Mouse (Mus musculus): ENCODE results near the gene Tmem131l.
"Not testable (repeated sequence)": the region's sequence is repeated elsewhere in the genome, so short reads cannot be mapped to it uniquely, and the experiment has no call there.

Tmem131l gene

DNA sequence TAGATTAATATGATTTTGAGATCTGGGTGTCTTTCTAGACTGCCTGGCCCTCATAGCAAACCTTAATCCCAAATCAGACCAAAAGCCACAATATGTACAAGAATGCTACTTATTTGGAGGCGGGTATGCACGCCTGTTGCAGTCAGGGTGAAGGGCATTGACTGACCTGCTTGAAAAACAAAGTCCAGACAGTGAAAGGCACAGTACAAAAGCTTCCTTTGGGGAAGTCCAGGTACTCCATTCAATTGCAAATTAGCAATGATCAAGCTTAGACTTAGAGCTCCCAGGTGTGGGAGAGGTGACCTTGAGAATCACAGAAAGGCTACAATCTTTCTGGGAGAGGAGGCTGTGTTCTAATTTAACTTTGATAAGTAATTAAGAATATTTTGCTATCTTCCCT, 167.1 kb downstream of the Tmem131l start:
- ATAC-seq (ENCODE audit: insufficient number of reproducible peaks, low FRiP score, low TSS enrichment) = not testable (repeated sequence)

DNA sequence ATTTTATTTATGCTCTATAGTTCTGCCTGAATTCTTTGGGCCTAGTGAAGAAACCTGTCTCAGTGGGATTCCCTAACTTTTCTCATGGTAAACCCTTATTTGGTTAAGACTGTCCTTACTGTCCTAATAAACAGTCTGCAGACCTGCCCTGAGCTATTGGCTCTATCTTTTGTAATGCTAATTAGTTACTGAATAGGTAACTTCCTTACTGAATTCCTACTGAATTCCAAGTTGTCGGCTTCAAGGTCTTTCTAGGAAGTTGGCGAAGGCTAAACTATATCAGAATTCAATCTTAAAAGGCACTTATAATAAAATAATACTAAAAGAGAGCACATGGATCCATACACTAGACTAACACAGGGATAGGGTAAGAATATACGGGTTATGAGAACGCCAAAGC, 168.0 kb downstream of the Tmem131l start:
- not testable (repeated sequence) for ATAC-seq (ENCODE audit: insufficient number of reproducible peaks, low FRiP score, low TSS enrichment)

DNA sequence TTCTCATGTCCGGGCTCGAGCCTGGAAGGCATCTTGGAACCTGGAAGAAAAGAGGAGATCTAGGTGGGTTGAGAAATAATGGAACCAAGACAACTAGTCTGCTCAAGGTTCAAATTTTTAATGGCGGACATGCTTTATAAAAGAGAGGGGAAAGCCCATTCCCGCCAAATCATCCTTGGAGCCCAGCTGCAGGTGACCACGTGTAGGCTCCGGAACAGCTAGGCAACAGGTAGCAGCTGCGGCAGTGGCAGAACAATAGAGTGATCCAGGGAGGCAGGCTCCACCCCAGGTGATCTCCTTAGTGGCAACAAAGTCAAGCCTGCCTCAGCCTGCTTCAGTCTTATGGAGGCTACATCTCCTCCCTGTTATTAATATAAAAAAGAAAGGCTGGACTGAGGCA, 168.4 kb downstream of the Tmem131l start:
- not testable (repeated sequence) for ATAC-seq (ENCODE audit: insufficient number of reproducible peaks, low FRiP score, low TSS enrichment)

DNA sequence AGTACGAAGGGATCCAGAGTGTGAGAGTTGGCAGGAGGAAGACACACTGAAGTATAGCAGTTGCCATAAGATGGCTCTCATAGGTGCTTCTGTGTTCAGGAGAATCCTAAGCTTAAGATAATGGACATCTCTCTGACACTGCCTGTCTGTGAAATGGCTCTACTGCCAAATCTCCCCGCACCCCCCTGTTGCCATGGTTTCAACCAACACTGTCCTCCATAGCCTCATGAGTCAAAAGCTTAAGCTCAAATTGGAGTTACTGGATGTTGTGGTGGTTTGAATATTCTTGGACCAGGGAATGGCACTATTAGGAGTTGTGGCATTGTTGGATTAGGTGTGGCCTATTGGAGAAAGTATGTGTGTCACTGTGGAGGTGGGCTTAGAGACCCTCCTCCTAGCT, 170.2 kb downstream of the Tmem131l start:
- no peak; the same call in 1 of the 2 replicates for ATAC-seq (ENCODE audit: insufficient number of reproducible peaks, low FRiP score, low TSS enrichment)

DNA sequence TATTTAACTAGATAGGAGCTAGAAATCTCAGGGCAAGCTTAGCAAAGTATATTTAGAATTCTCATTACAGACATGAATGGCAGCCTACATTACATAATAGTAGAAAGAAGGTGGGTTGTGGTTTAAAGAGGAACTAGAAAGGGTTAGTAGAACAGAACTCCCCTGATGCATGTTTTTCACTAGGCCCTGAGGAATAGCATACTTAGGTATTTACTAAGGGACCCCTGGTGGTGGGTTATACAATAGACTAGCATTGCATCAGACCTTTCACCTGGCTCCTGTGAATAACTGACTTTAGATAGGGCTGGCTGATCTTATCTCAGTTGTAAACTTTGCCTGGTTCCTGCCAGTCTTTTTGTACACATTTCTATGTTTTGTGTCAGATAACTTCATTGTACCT, 172.9 kb downstream of the Tmem131l start:
- ATAC-seq (ENCODE audit: insufficient number of reproducible peaks, low FRiP score, low TSS enrichment) = not testable (repeated sequence)

DNA sequence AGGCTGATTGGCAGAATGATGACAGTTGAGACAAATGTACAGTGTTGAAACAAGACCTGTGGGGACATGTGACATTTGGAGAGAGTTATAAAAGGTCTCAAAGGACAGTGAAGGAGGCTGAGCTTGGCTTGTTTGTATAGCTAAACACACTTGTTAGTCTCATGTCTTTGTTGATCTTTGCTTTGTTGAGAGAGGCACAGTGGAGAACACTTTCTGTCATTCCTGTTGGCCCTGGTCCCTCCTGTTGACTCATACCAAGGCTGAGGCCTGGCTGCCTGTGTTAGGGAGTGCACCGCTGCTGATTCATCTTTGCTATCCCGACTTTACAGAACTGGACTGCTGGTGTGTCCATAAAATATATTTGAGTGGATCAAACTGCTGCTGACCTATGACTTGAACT, 174.8 kb downstream of the Tmem131l start:
- no peak for ATAC-seq (ENCODE audit: insufficient number of reproducible peaks, low FRiP score, low TSS enrichment)

DNA sequence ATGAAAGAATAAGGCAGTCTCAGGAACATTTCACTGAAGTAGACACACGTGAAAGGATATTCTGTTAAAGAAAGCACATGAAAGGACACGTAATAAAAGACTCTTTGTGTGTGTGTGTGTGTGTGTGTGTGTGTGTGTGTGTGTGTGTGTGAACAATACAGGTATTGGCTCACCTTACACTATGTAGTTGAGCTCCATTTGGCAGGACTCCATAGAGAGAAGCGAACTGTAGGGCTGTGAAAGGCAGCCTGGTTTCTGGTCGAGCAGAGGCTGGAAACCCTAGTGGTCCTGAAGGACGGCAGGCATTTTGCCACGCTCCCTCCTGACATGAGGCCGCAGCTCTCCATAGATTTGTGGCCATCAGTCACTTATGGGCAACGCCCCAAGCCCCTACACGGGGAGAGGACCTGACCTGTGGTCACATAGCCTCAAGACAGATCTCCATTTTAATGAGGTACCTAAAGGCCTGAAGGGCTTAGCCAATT, 175.9 kb downstream of the Tmem131l start:
- ATAC-seq (ENCODE audit: insufficient number of reproducible peaks, low FRiP score, low TSS enrichment) = no peak

DNA sequence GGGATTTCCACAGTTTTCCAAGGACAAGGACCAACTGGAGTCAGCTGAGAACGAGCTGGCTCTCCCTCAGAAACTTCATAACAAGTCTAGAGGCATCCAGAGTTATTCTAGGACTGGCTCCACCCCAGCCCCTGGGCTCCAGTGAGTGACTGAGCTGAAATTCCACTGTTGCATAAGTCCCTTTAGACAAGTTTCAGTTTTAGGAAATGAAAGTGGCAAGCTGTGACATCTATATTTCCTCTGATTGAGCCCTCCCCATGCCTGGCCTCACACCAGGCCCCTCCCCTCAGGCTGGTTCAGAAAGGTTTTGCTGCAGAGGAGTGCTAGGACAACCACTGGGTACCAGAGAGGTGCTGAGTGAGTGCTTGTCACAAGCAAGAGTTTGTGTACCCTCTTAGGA, 177.0 kb downstream of the Tmem131l start:
- peak; percentile 31; the same call in 1 of the 2 replicates for ATAC-seq (ENCODE audit: insufficient number of reproducible peaks, low FRiP score, low TSS enrichment)

DNA sequence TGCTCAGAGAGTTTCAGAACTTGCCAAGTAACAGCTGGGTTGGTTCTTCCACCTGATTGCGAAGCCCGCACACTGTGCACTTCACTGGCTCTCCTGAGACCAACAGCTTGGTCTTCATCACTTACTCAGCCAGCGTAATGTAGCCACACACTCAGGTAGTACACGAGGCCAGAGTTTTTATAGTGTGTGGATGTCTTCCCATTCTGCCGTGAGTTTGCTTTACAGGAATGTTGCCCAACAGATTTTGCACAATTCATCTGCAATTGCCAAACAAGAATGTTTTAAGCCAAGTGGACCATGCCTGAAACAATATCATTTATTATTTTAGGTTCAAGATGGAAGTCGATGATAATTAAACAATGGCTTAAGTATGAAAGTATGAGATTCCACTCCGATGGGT, 180.4 kb downstream of the Tmem131l start:
- no peak for ATAC-seq (ENCODE audit: insufficient number of reproducible peaks, low FRiP score, low TSS enrichment)

DNA sequence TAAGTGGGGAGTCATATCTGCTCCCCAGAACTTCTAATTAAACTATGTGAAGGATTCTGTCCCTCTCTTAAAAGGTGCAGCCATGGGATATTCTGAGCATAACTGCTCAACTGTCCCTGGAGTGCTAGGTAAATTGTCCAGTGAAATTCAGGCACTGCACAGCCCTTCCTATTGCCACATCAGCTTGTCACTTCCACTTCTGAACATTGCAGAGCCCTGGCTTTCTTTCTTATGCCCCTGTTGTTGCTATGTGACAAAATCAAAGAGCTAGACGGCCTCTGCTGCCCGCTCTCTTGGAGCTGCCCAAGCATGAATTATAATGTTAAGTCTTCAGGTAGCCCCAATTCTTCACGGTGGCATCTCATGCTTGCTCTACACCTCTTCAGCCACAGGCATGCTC, 180.9 kb downstream of the Tmem131l start:
- no peak for ATAC-seq (ENCODE audit: insufficient number of reproducible peaks, low FRiP score, low TSS enrichment)

DNA sequence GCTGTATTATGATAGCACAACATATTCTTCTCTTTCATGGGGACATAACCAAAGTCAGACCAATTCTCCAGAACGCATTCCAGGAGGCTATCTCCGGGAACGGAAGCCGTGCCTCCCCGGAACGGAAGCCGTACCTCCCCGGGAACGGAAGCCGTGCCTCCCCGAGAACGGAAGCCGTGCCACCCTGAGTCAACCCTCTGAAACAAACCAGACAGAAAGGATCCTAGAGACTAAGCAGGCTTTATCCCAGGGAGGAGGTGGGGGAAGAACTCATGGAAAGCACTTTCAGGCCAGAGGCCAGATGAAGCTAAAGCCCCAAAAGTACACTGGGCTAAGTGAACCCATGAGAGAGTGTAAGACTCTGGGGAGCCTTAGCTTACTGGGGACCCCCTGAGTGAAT, 182.4 kb downstream of the Tmem131l start:
- no peak for ATAC-seq (ENCODE audit: insufficient number of reproducible peaks, low FRiP score, low TSS enrichment)

DNA sequence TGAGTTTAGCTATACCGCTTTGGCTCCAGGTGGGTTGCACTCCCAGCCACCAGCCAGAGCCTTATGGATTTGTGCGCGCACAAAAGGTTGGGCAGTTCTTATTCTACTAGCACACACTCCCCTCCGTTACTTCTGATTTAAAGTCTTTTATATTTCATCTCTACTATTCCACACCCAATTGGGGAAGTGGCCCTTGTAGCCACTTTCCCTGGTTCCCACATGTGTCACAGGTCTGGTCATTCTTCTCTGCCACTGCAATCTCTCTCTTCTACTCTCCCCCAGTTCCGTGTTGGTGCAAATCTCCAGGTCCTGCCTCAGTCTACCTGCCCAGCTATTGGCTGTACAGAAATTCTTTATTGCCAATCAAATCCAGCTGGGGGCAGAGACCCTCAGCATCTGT, 184.3 kb downstream of the Tmem131l start:
- no peak for ATAC-seq (ENCODE audit: insufficient number of reproducible peaks, low FRiP score, low TSS enrichment)

DNA sequence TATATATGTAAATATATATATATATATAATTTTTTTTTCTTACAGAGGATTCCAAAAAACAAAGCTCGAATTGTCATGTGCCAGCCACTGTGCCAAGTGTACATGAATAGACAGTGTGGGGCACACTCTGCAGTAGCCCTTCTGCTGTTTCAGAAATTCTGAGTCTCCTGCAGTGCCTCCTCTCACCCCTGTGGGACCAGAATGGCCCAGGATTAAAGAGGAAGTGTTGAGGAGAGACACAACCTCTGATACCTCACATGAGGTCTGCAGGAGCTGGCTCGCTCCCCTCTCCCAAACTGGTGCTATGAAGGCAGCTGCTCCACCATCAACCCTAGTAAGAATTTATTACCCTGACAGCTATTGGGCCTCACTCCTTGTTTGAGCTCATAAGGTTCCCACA, 190.6 kb downstream of the Tmem131l start:
- no peak for ATAC-seq (ENCODE audit: insufficient number of reproducible peaks, low FRiP score, low TSS enrichment)
